Mouse (Mus musculus) C2C12 (cell line): ENCODE measurements at regions not wholly inside any gene's neighbourhood (a gene's known extent, or its start where the extent isn't known, plus 50 kb on each side); places are given as distances from the start of the nearest gene placed in this dataset.

Experiments used
- CTCF ChIP-seq: IDR thresholded peaks from one replicate; pipeline ENCODE4 v1.5.1; 2011; ENCODE audit not compliant: control insufficient read depth, insufficient read depth, insufficient read length
- MYOD1 ChIP-seq: IDR thresholded peaks from one replicate; pipeline ENCODE4 v1.6.1; 2011; ENCODE audit warnings: low read depth; ENCODE audit not compliant: control insufficient read depth, insufficient read length
- USF1 ChIP-seq: IDR thresholded peaks from one replicate; pipeline ENCODE4 v1.6.1; 2011; ENCODE audit warnings: low read depth, mild to moderate bottlenecking, control low read depth, moderate library complexity

GRCm38 (mm10) chr3:9343586-9343985, 266.3 kb downstream of the Zfp704 start:
- TF ChIP-seq CTCF (no peak), USF1 (no peak), MYOD1 (no peak)
